Mouse (Mus musculus) erythroblast, embryonic 14.5 days (primary cell): Measurements from ENCODE around the gene Lrrc7.

ENCODE experiments used
- GATA1 ChIP-seq: IDR thresholded peaks from 2 replicates; pipeline ENCODE4 v1.6.1; 2012; ENCODE audit warnings: low read length, inconsistent platforms, mixed read lengths
- TAL1 ChIP-seq: IDR thresholded peaks from 3 replicates; pipeline ENCODE4 v1.6.1; 2012; ENCODE audit warnings: low read length, inconsistent platforms, mixed read lengths

GRCm38 (mm10) chr3:158168454-158168853 lies 393.6 kb downstream of the Lrrc7 start:
- TF ChIP-seq TAL1 (no peak), GATA1 (no peak)
